30 mouse cellular contexts compared by ENCODE assay signal in genomic region chrX:20355283-20355682, GRCm38 (mm10). TPM values are rescaled to one million over a fixed set of nuclear protein-coding genes. Genes with fewer than 3 reads are reported as not detected.
DNase-seq lines count a peak whose midpoint lies in the region; ATAC-seq and TF ChIP-seq lines count a peak whose summit lies in the region.
"Had no signal": no experiment of that assay in that cellular context is flagged by ENCODE, and none has a peak within 500 bp of the region (broad histone marks: within the 10 kb centered on the region; RNA-seq: fewer than 3 reads in every experiment).

No protein-coding gene starts in this region.

- DNase-seq in spleen, adult 2 months (ENCODE audit: low read depth in 1 of 2, low spot score in 2 of 2) = peak; percentile 23 to 43
- no peak for DNase-seq in spleen, adult 18-20 months
- DNase-seq in MEL (ENCODE audit: low read depth, low spot score) = peak; percentile 81
- DNase-seq in right cerebral cortex, adult 2 months (ENCODE audit: low spot score in 2 of 2) = no peak
- DNase-seq in urinary bladder, postnatal 4 days (ENCODE audit: low spot score in 2 of 2) = no peak
- no peak for DNase-seq in lung, postnatal 10 days
- DNase-seq: adrenal gland, postnatal 25 days; cerebellum, adult 8-10 months; cerebellum, postnatal 25 days; gastrocnemius, postnatal 14 days; heart, postnatal 4 days; kidney, adult 11 months; kidney, postnatal 36 days; liver, embryonic 13.5 days; lung, adult 18-20 months; lung, postnatal 14 days; right cerebral cortex, postnatal 14 days; thymus, postnatal 14 days had no signal

- ATAC-seq in granulocyte monocyte progenitor cell, adult 5-6 weeks (replicated peaks; ENCODE audit: poor library complexity, severe bottlenecking) = peak; percentile 99
- peak; percentile 88 for ATAC-seq in neutrophil, adult 5-6 weeks (ENCODE audit: extremely low read depth, insufficient number of reproducible peaks, low FRiP score, poor library complexity, severe bottlenecking)
- ATAC-seq: forebrain, embryonic 13.5 days; inflammation-experienced regulatory T-cells, adult 6 months; midbrain, embryonic 16.5 days had no signal

- TF ChIP-seq CTCF in spleen, adult 2 months (IDR thresholded peaks at IDR 0.05; ENCODE audit: extremely low read depth, insufficient read depth, insufficient read length, insufficient replicate concordance) = no peak
- TF ChIP-seq CTCF in MEL (IDR thresholded peaks at IDR 0.05 in 2 of 3, conservative IDR thresholded peaks at IDR 0.05 in 1 of 3; ENCODE audit: control insufficient read depth in 1 of 3, insufficient read depth in 1 of 3, low read depth in 2 of 3, low read length in 3 of 3, poor library complexity in 1 of 3, severe bottlenecking in 1 of 3) = no peak

- no peaks in the 10 kb centered on the region for H3K27me3 ChIP-seq in spleen, adult 2 months (ENCODE audit: control insufficient read depth, insufficient read depth, low read length)
- no peaks in the 10 kb centered on the region for H3K27me3 ChIP-seq in MEL (ENCODE audit: control insufficient read depth in 1 of 2, insufficient read depth in 2 of 2, low read length in 2 of 2)
- H3K27me3 ChIP-seq: forebrain, embryonic 13.5 days; heart, embryonic 12.5 days; limb, embryonic 15.5 days; liver, embryonic 13.5 days; neural tube, embryonic 13.5 days had no signal

- H3K36me3 ChIP-seq in spleen, adult 2 months (ENCODE audit: control insufficient read depth, insufficient read depth, low read length) = no peaks in the 10 kb centered on the region
- H3K36me3 ChIP-seq in MEL (ENCODE audit: control insufficient read depth in 1 of 2, insufficient read depth in 2 of 2, low read length in 2 of 2) = peaks cover 0 to 6% of the 10 kb centered on the region in 2 experiments; a peak in 2 of 4 replicates
- H3K36me3 ChIP-seq: G1E; heart, embryonic 12.5 days; limb, embryonic 10.5 days; limb, embryonic 15.5 days; liver, embryonic 13.5 days; neural tube, embryonic 13.5 days had no signal

- H3K4me1 ChIP-seq in spleen, adult 2 months (ENCODE audit: control insufficient read depth, insufficient read depth, insufficient read length) = peaks cover 2% of the 10 kb centered on the region; the same call in 1 of the 2 replicates
- peaks cover 3 to 5% of the 10 kb centered on the region in 2 experiments; a peak in 1 of 4 replicates for H3K4me1 ChIP-seq in MEL (ENCODE audit: control insufficient read depth in 1 of 2, insufficient read depth in 2 of 2, low read length in 2 of 2)
- H3K4me1 ChIP-seq: forebrain, embryonic 13.5 days; heart, embryonic 12.5 days; limb, embryonic 10.5 days; limb, embryonic 15.5 days; liver, embryonic 13.5 days; neural tube, embryonic 13.5 days had no signal

- no peak overlapping the region for H3K9ac ChIP-seq in MEL (ENCODE audit: control insufficient read depth, low read depth, low read length, poor library complexity, severe bottlenecking)
- H3K9ac ChIP-seq: forebrain, embryonic 13.5 days; heart, embryonic 12.5 days; hindbrain, embryonic 14.5 days; limb, embryonic 15.5 days; liver, embryonic 13.5 days; neural tube, embryonic 13.5 days had no signal

- H3K27ac ChIP-seq in spleen, adult 2 months (ENCODE audit: insufficient read depth, low read length) = no peak overlapping the region
- H3K27ac ChIP-seq in MEL (ENCODE audit: control insufficient read depth, low read depth, low read length) = no peak overlapping the region
- H3K27ac ChIP-seq: forebrain, embryonic 13.5 days; hindbrain, embryonic 14.5 days; layer of hippocampus, adult 2 months; limb, embryonic 10.5 days; limb, embryonic 15.5 days; liver, embryonic 13.5 days; neural tube, embryonic 13.5 days had no signal

- H3K9me3 ChIP-seq in MEL (replicated peaks; ENCODE audit: insufficient read depth, low read length) = no peaks in the 10 kb centered on the region
- H3K9me3 ChIP-seq: forebrain, embryonic 13.5 days; G1E; heart, embryonic 12.5 days; limb, embryonic 10.5 days; limb, embryonic 15.5 days; liver, embryonic 13.5 days; neural tube, embryonic 13.5 days had no signal

- 35% methylated on average over 1 of the region's 1 CpGs for WGBS in spleen, adult 2 months

- TF ChIP-seq RAD21 in MEL (IDR thresholded peaks at IDR 0.05; ENCODE audit: low read depth, low read length) = no peak

- H3K79me2 ChIP-seq in MEL (ENCODE audit: control insufficient read depth, insufficient read depth, low read length, poor library complexity) = no peaks in the 10 kb centered on the region

- H3K4me3 ChIP-seq in spleen, adult 2 months (ENCODE audit: extremely low read depth, insufficient read depth, insufficient read length) = no peak overlapping the region
- H3K4me3 ChIP-seq in MEL (ENCODE audit: control insufficient read depth in 1 of 2, insufficient read depth in 1 of 2, low read depth in 2 of 2, low read length in 2 of 2) = no peak overlapping the region
- H3K4me3 ChIP-seq: forebrain, embryonic 13.5 days; heart, embryonic 12.5 days; layer of hippocampus, adult 2 months; limb, embryonic 10.5 days; limb, embryonic 15.5 days; liver, embryonic 13.5 days; neural tube, embryonic 13.5 days had no signal

- TF ChIP-seq EP300 in MEL (IDR thresholded peaks at IDR 0.05; ENCODE audit: low read depth in 1 of 2, low read length in 2 of 2) = peak; percentile 62 to 64

- TF ChIP-seq POLR2A in spleen, adult 2 months (IDR thresholded peaks at IDR 0.05; ENCODE audit: low read depth, low read length) = no peak
- TF ChIP-seq POLR2A in MEL (IDR thresholded peaks at IDR 0.05; ENCODE audit: control insufficient read depth in 1 of 2, insufficient read depth in 1 of 2, low read depth in 1 of 2, low read length in 2 of 2, poor library complexity in 1 of 2) = no peak

TF ChIP-seq in MEL, 35 proteins besides CTCF, POLR2A, EP300 and RAD21:
- no peak for TF ChIP-seq USF2 (IDR thresholded peaks at IDR 0.05; ENCODE audit: borderline replicate concordance in 1 of 2, insufficient read depth in 1 of 2, low read depth in 1 of 2, low read length in 2 of 2)
- TF ChIP-seq RCOR1 (IDR thresholded peaks at IDR 0.05; ENCODE audit: low read depth, low read length) = 0 out of 2 replicates have a peak, but pooled peaks have one; percentile 32
- TF ChIP-seq ZNF384 (IDR thresholded peaks at IDR 0.05; ENCODE audit: low read depth, low read length) = no peak
- TF ChIP-seq BHLHE40 (IDR thresholded peaks at IDR 0.05; ENCODE audit: borderline replicate concordance, low read depth, low read length) = peak; percentile 32; the same call in 1 of the 2 replicates
- peak; percentile 68 for TF ChIP-seq ETS1 (IDR thresholded peaks at IDR 0.05; ENCODE audit: low read depth, low read length)
- TF ChIP-seq TAL1 (IDR thresholded peaks at IDR 0.05; ENCODE audit: low read length) = peak; percentile 53
- TF ChIP-seq TCF12 (IDR thresholded peaks at IDR 0.05; ENCODE audit: low read depth, low read length) = peak; percentile 48; the same call in 1 of the 2 replicates
- no peak for TF ChIP-seq HCFC1 (IDR thresholded peaks at IDR 0.05; ENCODE audit: low read depth, low read length)
- no peak for TF ChIP-seq MAX (IDR thresholded peaks at IDR 0.05; ENCODE audit: low read length)
- TF ChIP-seq JUND (IDR thresholded peaks at IDR 0.05; ENCODE audit: low read depth, low read length) = no peak
- TF ChIP-seq MYC (IDR thresholded peaks at IDR 0.05; ENCODE audit: low read depth, low read length) = 0 out of 2 replicates have a peak, but pooled peaks have one; percentile 54
- peak; percentile 40; the same call in 1 of the 2 replicates for TF ChIP-seq MXI1 (IDR thresholded peaks at IDR 0.05; ENCODE audit: low read depth, low read length)
- TF ChIP-seq SIN3A (IDR thresholded peaks at IDR 0.05; ENCODE audit: low read length) = peak; percentile 45
- peak; percentile 36; the same call in 1 of the 2 replicates for TF ChIP-seq GATA1 (IDR thresholded peaks at IDR 0.05; ENCODE audit: low read depth, low read length)
- no peak for TF ChIP-seq GABPA (IDR thresholded peaks at IDR 0.05; ENCODE audit: low read depth, low read length)
- no peak for TF ChIP-seq MAFK (IDR thresholded peaks at IDR 0.05; ENCODE audit: borderline replicate concordance, low read depth, low read length)

RNA-seq across cellular contexts. Expression of gene Rp2, which starts 9.0 kb away (rescaled TPM):
- 8.0 and 8.6 TPM in 2 replicates for polyA plus RNA-seq in spleen, adult 2 months (2012; rRNA removed)
- total RNA-seq in MEL (2012; rRNA removed) = 15.7 and 16.8 TPM in 2 replicates
- polyA plus RNA-seq in MEL (2012; ENCODE audit: insufficient read depth in 1 of 2, insufficient read length in 2 of 2, low read depth in 1 of 2, low replicate concordance in 2 of 2, missing spikeins in 1 of 2) = 1 to 10 TPM in 1 of 2 experiments, not detected in 1; 10.0 TPM
- total RNA-seq in granulocyte monocyte progenitor cell, adult 5-6 weeks (2014; fragmentation: Nextera tagmentation) = 29.7 and 35.9 TPM in 2 replicates
- 48.0 and 67.7 TPM in 2 replicates for total RNA-seq in granulocyte monocyte progenitor cell, adult 5-6 weeks (2017)
- 47.9 and 50.6 TPM in 2 replicates for total RNA-seq in neutrophil, adult 5-6 weeks (2017)

Comparison
In these comparisons a context has a peak if more than half of its experiments do, and no peak if none do; other contexts are left out.
1. DNase-seq: peak in spleen, adult 2 months (2 of 2) and MEL (single experiment); none in spleen, adult 18-20 months (0 of 2), right cerebral cortex, adult 2 months (0 of 2), urinary bladder, postnatal 4 days (0 of 2) and lung, postnatal 10 days (single experiment).